15 mouse cellular contexts compared by ENCODE assay signal in the genomic region with DNA sequence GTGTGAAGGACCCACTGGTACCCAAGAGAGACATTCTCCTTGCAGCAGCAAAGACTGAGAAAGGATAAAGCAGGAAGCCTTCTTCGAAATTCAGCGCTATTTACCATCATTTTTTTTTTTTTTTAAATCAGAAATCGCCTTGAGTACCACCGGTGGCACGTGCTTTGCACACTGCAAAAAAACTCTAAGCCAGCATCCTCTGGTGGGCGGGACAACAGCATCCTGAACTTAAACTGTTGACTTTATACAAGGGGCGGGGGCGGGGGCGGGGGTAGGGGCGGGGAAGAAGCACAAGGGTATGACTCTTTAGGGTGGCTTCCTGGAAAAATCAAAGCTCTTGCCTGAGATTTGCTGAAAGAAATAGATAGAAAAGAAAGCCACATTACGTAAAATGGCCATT. TPM values are rescaled to one million over a fixed set of nuclear protein-coding genes. Genes with fewer than 3 reads are reported as not detected.
DNase-seq lines count a peak whose midpoint lies in the region; ATAC-seq lines count a peak whose summit lies in the region.
"Had no signal": no experiment of that assay in that cellular context is flagged by ENCODE, and none has a peak within 500 bp of the region (broad histone marks: within the 10 kb centered on the region; RNA-seq: fewer than 3 reads in every experiment).

No protein-coding gene starts in this region.

- peak overlapping the region; percentile 51 for H3K4me2 ChIP-seq in heart, embryonic 16.5 days (ENCODE audit: low read depth, low read length)
- no peak overlapping the region for H3K4me2 ChIP-seq in midbrain, embryonic 11.5 days
- H3K4me2 ChIP-seq in midbrain, embryonic 15.5 days, result no peak overlapping the region
- H3K4me2 ChIP-seq in intestine, embryonic 15.5 days (replicated peaks), result peak overlapping the region; percentile 48
- peak overlapping the region; percentile 55 for H3K4me2 ChIP-seq in stomach, embryonic 16.5 days (ENCODE audit: low read depth, low read length)

- no peak for DNase-seq in heart, postnatal 4 days
- peak; percentile 45 for DNase-seq in midbrain, embryonic 11.5 days (ENCODE audit: low spot score, missing footprints)
- no peak for DNase-seq in adrenal gland, postnatal 14 days
- DNase-seq: adrenal gland, adult 2 months; cerebellum, adult 18-20 months; right cerebral cortex, postnatal 4 days had no signal

- peak overlapping the region; percentile 18 for H3K4me3 ChIP-seq in heart, embryonic 16.5 days (ENCODE audit: low read length)
- H3K4me3 ChIP-seq in midbrain, embryonic 11.5 days (ENCODE audit: low read depth, low read length), result no peak overlapping the region
- no peak overlapping the region for H3K4me3 ChIP-seq in midbrain, embryonic 15.5 days
- 0 out of 2 replicates have a peak overlapping the region, but pooled peaks have one; percentile 6 for H3K4me3 ChIP-seq in intestine, embryonic 15.5 days (replicated peaks)
- H3K4me3 ChIP-seq in stomach, embryonic 16.5 days (replicated peaks; ENCODE audit: low read length), result peak overlapping the region; percentile 29
- H3K4me3 ChIP-seq: erythroblast, embryonic 14.5 days had no signal

- no peaks in the 10 kb centered on the region for H3K36me3 ChIP-seq in heart, embryonic 16.5 days (ENCODE audit: control insufficient read depth, insufficient read depth)
- H3K36me3 ChIP-seq in midbrain, embryonic 11.5 days (ENCODE audit: control insufficient read depth, insufficient read depth, low read length), result no peaks in the 10 kb centered on the region
- no peaks in the 10 kb centered on the region for H3K36me3 ChIP-seq in midbrain, embryonic 15.5 days (replicated peaks)
- no peaks in the 10 kb centered on the region for H3K36me3 ChIP-seq in intestine, embryonic 15.5 days
- H3K36me3 ChIP-seq in stomach, embryonic 16.5 days (ENCODE audit: control insufficient read depth, insufficient read depth, low read length), result no peaks in the 10 kb centered on the region
- H3K36me3 ChIP-seq: G1E had no signal

- no peak overlapping the region for H3K27ac ChIP-seq in heart, embryonic 16.5 days (ENCODE audit: low read length)
- no peak overlapping the region for H3K27ac ChIP-seq in midbrain, embryonic 11.5 days (ENCODE audit: low read depth, low read length)
- no peak overlapping the region for H3K27ac ChIP-seq in midbrain, embryonic 15.5 days
- H3K27ac ChIP-seq in intestine, embryonic 15.5 days, result no peak overlapping the region
- H3K27ac ChIP-seq in stomach, embryonic 16.5 days (ENCODE audit: low read length), result no peak overlapping the region

- no peaks in the 10 kb centered on the region; the same call in 1 of the 2 replicates for H3K9me3 ChIP-seq in heart, embryonic 16.5 days (replicated peaks; ENCODE audit: control insufficient read depth, low read length)
- H3K9me3 ChIP-seq in midbrain, embryonic 11.5 days (ENCODE audit: control insufficient read depth, low read length), result no peaks in the 10 kb centered on the region
- H3K9me3 ChIP-seq in midbrain, embryonic 15.5 days, result no peaks in the 10 kb centered on the region
- no peaks in the 10 kb centered on the region for H3K9me3 ChIP-seq in intestine, embryonic 15.5 days
- no peaks in the 10 kb centered on the region for H3K9me3 ChIP-seq in stomach, embryonic 16.5 days (replicated peaks; ENCODE audit: control insufficient read depth, low read length)
- H3K9me3 ChIP-seq: G1E had no signal

- H3K9ac ChIP-seq in heart, embryonic 16.5 days (ENCODE audit: low read length), result no peak overlapping the region
- H3K9ac ChIP-seq in midbrain, embryonic 11.5 days (ENCODE audit: low read length), result no peak overlapping the region
- H3K9ac ChIP-seq in midbrain, embryonic 15.5 days, result no peak overlapping the region
- H3K9ac ChIP-seq in intestine, embryonic 15.5 days, result no peak overlapping the region
- no peak overlapping the region for H3K9ac ChIP-seq in stomach, embryonic 16.5 days (ENCODE audit: low read length)

- no peak for ATAC-seq in heart, embryonic 16.5 days (replicated peaks; ENCODE audit: extremely low read depth, insufficient read depth, low FRiP score)
- no peak for ATAC-seq in midbrain, embryonic 11.5 days (ENCODE audit: low FRiP score)
- no peak for ATAC-seq in midbrain, embryonic 15.5 days (replicated peaks)
- ATAC-seq in intestine, embryonic 15.5 days, result no peak
- no peak for ATAC-seq in stomach, embryonic 16.5 days (ENCODE audit: insufficient read depth, low FRiP score)

- peaks cover 5% of the 10 kb centered on the region; the same call in 1 of the 2 replicates for H3K27me3 ChIP-seq in heart, embryonic 16.5 days (ENCODE audit: control insufficient read depth, insufficient read depth, low read length)
- H3K27me3 ChIP-seq in midbrain, embryonic 11.5 days (ENCODE audit: control insufficient read depth, insufficient read depth, low read length), result no peaks in the 10 kb centered on the region
- no peaks in the 10 kb centered on the region for H3K27me3 ChIP-seq in midbrain, embryonic 15.5 days (replicated peaks)
- peaks cover 9% of the 10 kb centered on the region; the same call in 1 of the 2 replicates for H3K27me3 ChIP-seq in intestine, embryonic 15.5 days (replicated peaks)
- no peaks in the 10 kb centered on the region for H3K27me3 ChIP-seq in stomach, embryonic 16.5 days (ENCODE audit: control insufficient read depth, insufficient read depth, low read length)

- H3K4me1 ChIP-seq in heart, embryonic 16.5 days (ENCODE audit: control insufficient read depth, insufficient read depth, low read length), result no peaks in the 10 kb centered on the region
- peaks cover 4% of the 10 kb centered on the region; the same call in 1 of the 2 replicates for H3K4me1 ChIP-seq in midbrain, embryonic 11.5 days (ENCODE audit: control insufficient read depth, insufficient read depth, low read length)
- 0 out of 2 replicates have a peak, but pooled peaks cover 3% of the 10 kb centered on the region for H3K4me1 ChIP-seq in midbrain, embryonic 15.5 days
- no peaks in the 10 kb centered on the region for H3K4me1 ChIP-seq in intestine, embryonic 15.5 days (replicated peaks)
- H3K4me1 ChIP-seq in stomach, embryonic 16.5 days (ENCODE audit: control insufficient read depth, insufficient read depth, low read length), result no peaks in the 10 kb centered on the region

- 23% methylated on average over 11 of the region's 11 CpGs for WGBS in heart, embryonic 16.5 days
- 31% methylated on average over 11 of the region's 11 CpGs for WGBS in midbrain, embryonic 11.5 days
- 36% methylated on average over 11 of the region's 11 CpGs for WGBS in midbrain, embryonic 15.5 days
- WGBS in intestine, embryonic 15.5 days, result 21% methylated on average over 11 of the region's 11 CpGs
- 16% methylated on average over 11 of the region's 11 CpGs for WGBS in stomach, embryonic 16.5 days

RNA-seq across cellular contexts. Expression of a gene that starts 15.4 kb away (rescaled TPM):
- polyA plus RNA-seq in heart, embryonic 16.5 days (2015; fragmentation: Nextera tagmentation; extraction: Ambion mirVana), result 37.8 and 43.9 TPM in 2 replicates
- total RNA-seq in heart, postnatal 4 days (2021), result 10 to 100 TPM; 67.9 to 72.7 TPM
- 48.4 and 55.4 TPM in 2 replicates for polyA plus RNA-seq in midbrain, embryonic 11.5 days (2014; fragmentation: Nextera tagmentation; extraction: Ambion mirVana)
- 59.0 and 59.8 TPM in 2 replicates for polyA plus RNA-seq in midbrain, embryonic 15.5 days (2015; fragmentation: Nextera tagmentation; extraction: Ambion mirVana)
- polyA plus RNA-seq in intestine, embryonic 15.5 days (2015; fragmentation: Nextera tagmentation; extraction: Ambion mirVana), result 68.4 and 69.9 TPM in 2 replicates
- polyA plus RNA-seq in stomach, embryonic 16.5 days (2015; fragmentation: Nextera tagmentation; extraction: Ambion mirVana), result 71.1 and 75.5 TPM in 2 replicates
- 62.5 and 64.4 TPM in 2 replicates for total RNA-seq in adrenal gland, postnatal 14 days (2021)

RNA-seq across cellular contexts. Expression of a gene that starts 43.3 kb away (rescaled TPM):
- not detected in 2 replicates for polyA plus RNA-seq in heart, embryonic 16.5 days (2015; fragmentation: Nextera tagmentation; extraction: Ambion mirVana)
- not detected for total RNA-seq in heart, postnatal 4 days (2021)
- polyA plus RNA-seq in midbrain, embryonic 11.5 days (2014; fragmentation: Nextera tagmentation; extraction: Ambion mirVana), result not detected in 2 replicates
- not detected in 2 replicates for polyA plus RNA-seq in midbrain, embryonic 15.5 days (2015; fragmentation: Nextera tagmentation; extraction: Ambion mirVana)
- not detected in 2 replicates for polyA plus RNA-seq in intestine, embryonic 15.5 days (2015; fragmentation: Nextera tagmentation; extraction: Ambion mirVana)
- polyA plus RNA-seq in stomach, embryonic 16.5 days (2015; fragmentation: Nextera tagmentation; extraction: Ambion mirVana), result 0.09 TPM in 1 of 2 replicates, not detected in the other
- 0.15 TPM in 1 of 2 replicates, not detected in the other for total RNA-seq in adrenal gland, postnatal 14 days (2021)
- total RNA-seq: adrenal gland, adult 2 months; layer of hippocampus, adult 8-10 months had no signal
- polyA plus RNA-seq: adrenal gland, adult 2 months; erythroblast, embryonic 14.5 days; G1E; liver, embryonic 16.5 days; neural tube, embryonic 14.5 days had no signal

Comparison
In these comparisons a context has a peak if more than half of its experiments do, and no peak if none do; other contexts are left out.
1. H3K4me2 ChIP-seq: peak in heart, embryonic 16.5 days (single experiment), intestine, embryonic 15.5 days (single experiment) and stomach, embryonic 16.5 days (single experiment); none in midbrain, embryonic 11.5 days (single experiment) and midbrain, embryonic 15.5 days (single experiment).
2. H3K4me3 ChIP-seq: peak in heart, embryonic 16.5 days (single experiment), intestine, embryonic 15.5 days (single experiment) and stomach, embryonic 16.5 days (single experiment); none in midbrain, embryonic 11.5 days (single experiment) and midbrain, embryonic 15.5 days (single experiment).